Mouse (Mus musculus): ENCODE data around the gene Kctd15. TPM values are rescaled to one million over a fixed set of nuclear protein-coding genes. Genes with fewer than 3 reads are reported as not detected.
A peak's percentile ranks its signal among the peaks of the same experiment; 100 is the strongest.

The Kctd15 gene
- polyA plus RNA-seq, 1 experiment from 2014 or later: 27.7 TPM

- Histone ChIP-seq H3K4me3 (no peak overlapping the region), H3K4me2 (replicated peaks) (no peak overlapping the region), H3K9ac (replicated peaks) (no peak overlapping the region), H3K27ac (replicated peaks) (no peak overlapping the region), H3K27me3 (no peaks in the 10 kb centered on the region), H3K36me3 (peaks cover 46% of the 10 kb centered on the region), H3K9me3 (no peaks in the 10 kb centered on the region), H3K4me1 (peaks cover 2% of the 10 kb centered on the region)
- no peak for ATAC-seq (replicated peaks)
- 91% methylated on average over 13 of the region's 13 CpGs for WGBS
Observed at GRCm38 (mm10) chr7:34641968-34642367, 14.6 kb downstream of the Kctd15 start.

DNA sequence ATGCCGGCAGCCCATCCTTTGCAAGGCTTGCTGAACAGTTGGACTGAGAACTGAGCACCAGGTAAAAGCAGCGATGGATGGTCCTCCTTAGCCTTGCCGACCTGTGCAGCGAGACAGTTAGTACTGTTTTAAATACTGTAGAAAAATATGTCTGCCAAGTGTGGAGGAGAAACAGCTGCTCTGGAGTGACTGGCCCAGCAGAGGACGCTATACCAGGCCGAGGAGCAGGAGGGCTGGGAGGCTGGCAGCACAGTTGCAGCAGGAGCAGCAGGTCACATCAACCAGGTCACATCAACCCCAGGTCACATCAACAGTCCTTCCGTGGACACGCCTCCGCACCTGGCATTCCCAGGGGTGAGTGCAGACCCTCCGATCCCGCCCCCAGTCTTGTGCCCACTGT, 16.7 kb downstream of the Kctd15 start:
- WGBS: 89% methylated on average over 11 of the region's 11 CpGs
- peaks cover 46% of the 10 kb centered on the region for H3K36me3 ChIP-seq
- no peak overlapping the region for H3K27ac ChIP-seq (replicated peaks)
- no peaks in the 10 kb centered on the region for H3K27me3 ChIP-seq
- no peak overlapping the region for H3K4me2 ChIP-seq (replicated peaks)
- no peak overlapping the region for H3K4me3 ChIP-seq
- ATAC-seq (replicated peaks): no peak
- H3K9me3 ChIP-seq: no peaks in the 10 kb centered on the region
- H3K9ac ChIP-seq (replicated peaks): no peak overlapping the region
- H3K4me1 ChIP-seq: no peaks in the 10 kb centered on the region

DNA sequence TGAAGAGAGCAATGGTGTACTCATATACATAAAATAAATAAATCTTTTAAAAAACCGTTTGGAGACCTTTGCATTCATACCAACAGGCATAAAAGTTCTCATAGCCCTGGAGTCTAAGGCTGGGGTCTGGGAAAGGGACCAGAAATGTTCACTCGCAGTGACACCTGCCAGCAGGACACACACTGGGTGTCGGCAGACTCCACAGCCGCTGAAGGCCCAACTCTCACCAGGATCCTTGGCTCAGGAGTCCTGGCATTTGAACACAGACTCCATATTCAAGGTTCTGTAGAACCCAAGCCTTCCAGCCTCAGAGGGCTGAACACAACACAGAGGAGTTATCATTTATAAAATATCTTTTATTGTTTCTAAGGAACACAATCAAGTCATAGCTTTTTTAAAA, 19.9 kb downstream of the Kctd15 start:
- H3K4me1 ChIP-seq: no peaks in the 10 kb centered on the region
- H3K9ac ChIP-seq (replicated peaks): no peak overlapping the region
- peaks cover 28% of the 10 kb centered on the region for H3K36me3 ChIP-seq
- H3K4me2 ChIP-seq (replicated peaks): no peak overlapping the region
- H3K27ac ChIP-seq (replicated peaks): no peak overlapping the region
- H3K9me3 ChIP-seq: no peaks in the 10 kb centered on the region
- no peaks in the 10 kb centered on the region for H3K27me3 ChIP-seq
- no peak for ATAC-seq (replicated peaks)
- WGBS: 78% methylated on average over 4 of the region's 4 CpGs
- H3K4me3 ChIP-seq: no peak overlapping the region

- H3K9ac ChIP-seq (replicated peaks): no peak overlapping the region
- 84% methylated on average over 10 of the region's 10 CpGs for WGBS
- no peaks in the 10 kb centered on the region for H3K36me3 ChIP-seq
- no peak for ATAC-seq (replicated peaks)
- no peaks in the 10 kb centered on the region for H3K27me3 ChIP-seq
- no peak overlapping the region for H3K4me2 ChIP-seq (replicated peaks)
- H3K4me3 ChIP-seq: no peak overlapping the region
- H3K27ac ChIP-seq (replicated peaks): no peak overlapping the region
- H3K4me1 ChIP-seq: peaks cover 16% of the 10 kb centered on the region
- no peaks in the 10 kb centered on the region for H3K9me3 ChIP-seq
Observed at GRCm38 (mm10) chr7:34632966-34633742, 23.4 kb downstream of the Kctd15 start.

DNA sequence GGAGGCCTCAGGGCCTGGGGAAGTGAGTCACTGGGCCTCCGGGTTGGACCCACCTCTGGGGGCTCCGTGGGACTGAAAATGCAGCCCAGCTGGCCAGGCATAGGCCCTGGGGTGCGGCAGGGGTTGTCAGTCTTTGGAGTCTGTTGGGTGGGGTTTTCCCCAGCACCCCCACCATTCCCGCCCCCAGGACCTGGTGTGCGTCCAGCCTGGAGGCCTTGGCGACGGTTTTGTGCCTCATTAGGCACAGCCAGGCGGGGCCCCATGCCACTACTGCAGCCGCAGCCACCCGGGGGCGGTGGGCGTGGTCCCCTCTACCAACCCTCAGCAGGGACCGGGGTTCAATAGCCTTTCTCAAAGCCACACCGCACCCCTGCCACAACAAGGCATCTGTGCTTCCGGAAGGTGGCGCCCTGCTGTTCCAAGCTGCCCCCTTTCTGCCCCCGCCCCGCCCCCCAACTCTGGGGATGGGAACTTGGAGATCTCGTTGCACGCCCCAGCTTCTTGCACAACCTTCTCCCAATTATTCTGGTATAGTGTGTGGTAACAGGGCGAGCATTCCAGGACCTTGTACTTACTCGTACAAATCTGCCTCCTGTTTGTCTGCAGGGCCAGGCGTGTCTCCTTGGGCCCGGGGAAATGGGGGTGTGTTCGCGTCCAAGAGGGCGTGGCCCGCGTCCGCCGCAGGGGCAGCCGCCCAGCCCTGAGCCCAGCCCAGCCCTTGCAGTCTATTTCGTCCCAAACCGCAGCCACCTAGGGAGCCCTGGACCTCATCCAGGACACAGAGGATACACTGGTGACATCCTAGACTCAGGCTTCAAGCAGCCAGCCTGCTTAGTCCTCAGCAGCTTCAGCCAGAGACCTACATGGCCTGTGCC, 26.1 kb downstream of the Kctd15 start:
- H3K4me3 ChIP-seq: peak overlapping the region; percentile 34
- H3K4me1 ChIP-seq: peaks cover 16% of the 10 kb centered on the region
- H3K27me3 ChIP-seq: no peaks in the 10 kb centered on the region
- H3K27ac ChIP-seq (replicated peaks): peak overlapping the region; percentile 44; the same call in 1 of the 2 replicates
- peak; percentile 82 for ATAC-seq (replicated peaks)
- H3K9ac ChIP-seq (replicated peaks): peak overlapping the region; percentile 41
- H3K9me3 ChIP-seq: no peaks in the 10 kb centered on the region
- H3K4me2 ChIP-seq (replicated peaks): peak overlapping the region; percentile 56
- H3K36me3 ChIP-seq: no peaks in the 10 kb centered on the region
- under 1% methylated on average over 34 of the region's 34 CpGs for WGBS

- peak; percentile 13 for ATAC-seq (replicated peaks)
Observed at GRCm38 (mm10) chr7:34629702-34630210, 26.8 kb downstream of the Kctd15 start.

DNA sequence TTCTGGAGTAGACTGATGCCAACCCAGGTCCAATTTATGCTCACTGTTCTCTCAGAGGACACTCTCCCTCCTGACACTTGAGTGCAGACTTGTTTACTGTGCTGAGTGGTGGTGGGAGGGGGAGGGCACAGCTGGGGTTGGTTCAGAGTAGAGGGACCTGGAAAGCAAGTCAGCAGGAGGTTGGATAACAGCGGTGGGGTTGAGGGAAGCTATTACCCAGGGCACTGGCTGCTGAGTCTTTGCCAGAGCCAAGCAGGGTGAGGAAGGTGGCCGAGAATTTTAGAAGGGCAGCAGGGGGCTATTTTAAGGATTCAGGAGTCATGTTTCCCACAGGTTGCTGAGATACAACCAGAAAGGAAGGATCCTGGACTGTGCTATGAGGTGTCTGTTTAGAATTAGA, 36.1 kb downstream of the Kctd15 start:
- no peaks in the 10 kb centered on the region for H3K36me3 ChIP-seq
- no peak overlapping the region for H3K9ac ChIP-seq (replicated peaks)
- whole genome bisulfite sequencing: 53% methylated on average over 2 of the region's 2 CpGs
- ATAC-seq (replicated peaks): no peak
- no peaks in the 10 kb centered on the region for H3K27me3 ChIP-seq
- no peak overlapping the region for H3K4me2 ChIP-seq (replicated peaks)
- no peak overlapping the region for H3K4me3 ChIP-seq
- H3K27ac ChIP-seq (replicated peaks): no peak overlapping the region
- no peaks in the 10 kb centered on the region for H3K4me1 ChIP-seq
- no peaks in the 10 kb centered on the region for H3K9me3 ChIP-seq

More at GRCm38 (mm10) chr7:34629702-34630210, 26.8 kb downstream of the Kctd15 start:
- peaks cover 16% of the 10 kb centered on the region for H3K4me1 ChIP-seq
- peak overlapping the region; percentile 44; the same call in 1 of the 2 replicates for H3K27ac ChIP-seq (replicated peaks)
- no peaks in the 10 kb centered on the region for H3K36me3 ChIP-seq
- peak overlapping the region; percentile 41 for H3K9ac ChIP-seq (replicated peaks)
- H3K9me3 ChIP-seq: no peaks in the 10 kb centered on the region
- peak overlapping the region; percentile 56 for H3K4me2 ChIP-seq (replicated peaks)
- WGBS: 29% methylated on average over 8 of the region's 8 CpGs
- H3K27me3 ChIP-seq: no peaks in the 10 kb centered on the region
- peak overlapping the region; percentile 34 for H3K4me3 ChIP-seq

- Histone ChIP-seq H3K4me3 (no peak overlapping the region), H3K36me3 (no peaks in the 10 kb centered on the region), H3K4me2 (replicated peaks) (no peak overlapping the region), H3K4me1 (no peaks in the 10 kb centered on the region), H3K9ac (replicated peaks) (no peak overlapping the region), H3K27me3 (no peaks in the 10 kb centered on the region), H3K27ac (replicated peaks) (no peak overlapping the region), H3K9me3 (no peaks in the 10 kb centered on the region)
- ATAC-seq (replicated peaks): no peak
- 87% methylated on average over 11 of the region's 11 CpGs for WGBS
Observed at GRCm38 (mm10) chr7:34618141-34618890, 38.2 kb downstream of the Kctd15 start.

DNA sequence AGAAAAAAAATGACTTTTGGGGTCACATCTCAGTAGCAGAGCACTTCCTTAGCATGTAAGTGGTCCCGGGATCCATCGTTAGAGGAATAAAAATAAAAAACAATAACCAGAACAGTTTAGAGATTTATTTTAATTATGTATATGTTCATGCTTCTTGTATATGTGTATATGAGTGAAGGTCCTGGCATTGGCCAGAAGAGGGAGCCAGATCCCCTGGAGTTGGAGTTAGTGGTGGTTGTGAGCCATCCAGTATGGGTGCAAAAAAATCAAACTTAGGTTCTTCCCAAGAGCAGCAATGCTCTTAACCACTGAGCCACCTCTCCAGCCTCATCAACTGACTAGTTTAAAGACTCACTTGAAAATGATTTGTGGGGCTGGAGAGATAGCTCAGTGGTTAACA, 40.3 kb downstream of the Kctd15 start:
- WGBS: 93% methylated on average over 2 of the region's 2 CpGs
- no peak overlapping the region for H3K4me3 ChIP-seq
- H3K36me3 ChIP-seq: no peaks in the 10 kb centered on the region
- ATAC-seq (replicated peaks): no peak
- no peak overlapping the region for H3K9ac ChIP-seq (replicated peaks)
- no peaks in the 10 kb centered on the region for H3K9me3 ChIP-seq
- no peak overlapping the region for H3K4me2 ChIP-seq (replicated peaks)
- H3K27ac ChIP-seq (replicated peaks): no peak overlapping the region
- no peaks in the 10 kb centered on the region for H3K27me3 ChIP-seq
- H3K4me1 ChIP-seq: no peaks in the 10 kb centered on the region

DNA sequence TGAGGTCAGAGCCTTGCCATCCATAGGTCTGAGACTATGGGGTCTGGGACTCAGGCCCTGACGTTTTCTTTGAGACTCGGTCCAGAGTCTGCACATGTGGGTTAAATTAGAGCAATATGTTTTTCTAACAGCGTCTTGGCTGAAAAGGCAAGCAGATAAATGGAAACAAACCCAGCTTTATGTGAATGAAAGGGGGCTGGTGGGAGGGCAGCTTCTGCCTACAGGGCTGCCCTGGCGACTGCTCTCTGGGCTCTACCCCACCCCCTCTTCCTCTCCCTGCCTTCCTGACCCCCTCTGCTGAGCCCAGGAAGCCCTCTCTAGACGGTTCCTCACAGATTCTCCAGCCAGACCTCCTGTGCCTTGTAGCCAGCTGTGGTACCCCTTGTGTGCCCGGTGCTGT, 46.1 kb downstream of the Kctd15 start:
- H3K36me3 ChIP-seq: no peaks in the 10 kb centered on the region
- 65% methylated on average over 6 of the region's 6 CpGs for WGBS
- H3K9me3 ChIP-seq: no peaks in the 10 kb centered on the region

DNA sequence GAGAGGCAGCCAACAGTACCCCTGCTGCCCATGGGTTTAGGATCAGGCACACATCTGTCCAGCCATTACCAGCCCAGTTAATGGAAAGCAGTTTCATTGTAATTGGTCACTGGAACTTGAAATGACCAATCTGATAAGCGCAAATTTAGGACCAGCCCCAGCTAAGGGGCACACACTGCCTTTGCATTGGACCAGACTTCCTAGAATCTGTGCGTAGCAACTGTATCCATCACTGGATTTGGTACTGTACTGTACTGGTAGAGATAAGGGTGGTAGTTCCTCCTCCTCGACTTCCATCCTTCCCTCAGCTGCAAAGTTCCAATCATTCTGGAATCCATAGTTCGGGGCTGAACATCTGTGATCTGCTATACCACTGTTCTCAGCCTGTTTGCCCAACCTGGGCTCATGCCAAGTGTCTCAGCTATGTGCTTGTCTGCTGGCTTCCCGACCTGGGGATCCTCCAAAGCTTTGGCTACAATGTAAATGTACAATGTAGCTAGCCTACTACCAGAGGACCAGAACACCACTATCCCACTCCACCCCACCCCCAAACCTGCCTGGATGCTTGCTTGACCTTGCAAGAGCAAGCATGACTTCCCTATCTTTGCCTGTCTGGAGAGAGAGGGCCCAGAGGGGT, 49.1 kb downstream of the Kctd15 start:
- H3K27ac ChIP-seq (replicated peaks): peak overlapping the region; percentile 79
- no peak overlapping the region for H3K9ac ChIP-seq (replicated peaks)
- H3K4me3 ChIP-seq: no peak overlapping the region
- H3K4me1 ChIP-seq: peaks cover 24% of the 10 kb centered on the region
- H3K4me2 ChIP-seq (replicated peaks): no peak overlapping the region
- H3K27me3 ChIP-seq: no peaks in the 10 kb centered on the region
- H3K36me3 ChIP-seq: no peaks in the 10 kb centered on the region
- WGBS: 58% methylated on average over 5 of the region's 5 CpGs
- H3K9me3 ChIP-seq: no peaks in the 10 kb centered on the region
- ATAC-seq (replicated peaks): peak; percentile 46

More for the DNA sequence above, 46.1 kb downstream of the Kctd15 start:
- Histone ChIP-seq H3K4me1 (peaks cover 22% of the 10 kb centered on the region), H3K4me2 (replicated peaks) (no peak overlapping the region), H3K27me3 (no peaks in the 10 kb centered on the region), H3K9ac (replicated peaks) (no peak overlapping the region), H3K4me3 (no peak overlapping the region), H3K27ac (replicated peaks) (no peak overlapping the region)
- no peak for ATAC-seq (replicated peaks)
